Mouse (Mus musculus) gastrocnemius, postnatal 10 days (tissue): ENCODE results near the gene Eef1akmt4. TPM values are rescaled to one million over a fixed set of nuclear protein-coding genes. Genes with fewer than 3 reads are reported as not detected.
"Not testable (repeated sequence)": the region's sequence is repeated elsewhere in the genome, so short reads cannot be mapped to it uniquely, and the experiment has no call there.

Experiments
- DNase-seq: peaks from one replicate; pipeline ENCODE4 v3.0.0; 2021; ENCODE audit warnings: mixed read lengths
- microRNA-seq, 2 experiments: library from miRNA; unstranded; fragments of <30 nt; microRNA quantifications; one replicate each; pipeline ENCODE4 v1.2.0; 2021
- total RNA-seq, 2 experiments: library from RNA; stranded (reverse); gene quantifications; 2 replicates each; pipeline ENCODE4 v1.2.3; 2021

The Eef1akmt4 gene
- total RNA-seq, 2 experiments from 2014 or later = 4.8 to 5.7 TPM

GRCm38 (mm10) chr16:20623211-20623610 lies 11.8 kb downstream of the Eef1akmt4 start:
- DNase-seq = no peak

- no peak for DNase-seq
These were observed 17.5 kb downstream of the Eef1akmt4 start for GRCm38 (mm10) chr16:20628871-20629391.

DNA sequence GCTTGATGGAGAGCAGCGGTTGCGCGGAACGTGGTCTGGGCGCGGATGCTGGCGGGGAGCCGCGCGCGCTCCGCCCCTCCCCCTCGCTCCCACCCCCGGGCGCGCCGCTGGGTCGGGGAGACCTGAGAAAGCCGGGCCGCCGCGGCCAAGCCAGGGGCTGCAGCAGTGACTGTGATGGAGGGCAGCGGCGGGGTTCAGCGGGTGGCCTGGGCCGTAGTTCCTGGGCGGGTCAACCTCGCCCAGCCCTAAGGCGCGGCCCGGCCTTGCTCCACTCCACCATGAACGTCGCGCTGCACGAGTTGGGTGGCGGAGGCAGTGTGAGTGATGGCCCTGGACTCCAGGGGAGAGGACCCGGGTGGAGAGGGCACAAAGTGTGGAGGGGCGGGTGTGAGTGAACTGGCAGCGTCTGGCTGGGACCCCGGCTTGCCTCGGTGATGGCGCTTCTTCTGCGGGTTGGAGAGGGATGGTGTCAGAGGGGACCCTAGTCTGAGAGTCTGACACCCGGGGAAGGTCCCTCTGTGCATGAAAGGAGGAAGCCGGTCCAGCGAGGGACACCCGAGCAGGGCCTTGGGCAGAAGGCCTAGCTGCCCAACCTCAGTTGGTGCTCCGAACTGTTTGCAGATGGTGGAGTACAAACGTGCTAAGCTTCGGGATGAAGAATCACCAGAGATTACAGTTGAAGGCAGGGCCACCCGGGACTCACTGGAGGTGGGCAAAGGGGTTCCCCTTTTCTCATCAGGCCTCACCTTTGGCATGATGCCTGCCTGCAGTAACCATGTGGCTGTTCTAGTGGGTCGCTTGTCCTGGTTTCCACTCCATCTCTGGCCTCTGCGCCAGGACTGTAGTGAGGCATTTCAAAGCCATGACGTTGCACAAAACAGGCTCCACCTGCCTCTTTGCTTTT lies 18.6 kb downstream of the Eef1akmt4 start, which contains the start of gene Ece2:
Gene Ece2 (plus strand): TSS at position 98 of the 904 bp plus-strand sequence.
- DNase-seq = peak; percentile 25

DNA sequence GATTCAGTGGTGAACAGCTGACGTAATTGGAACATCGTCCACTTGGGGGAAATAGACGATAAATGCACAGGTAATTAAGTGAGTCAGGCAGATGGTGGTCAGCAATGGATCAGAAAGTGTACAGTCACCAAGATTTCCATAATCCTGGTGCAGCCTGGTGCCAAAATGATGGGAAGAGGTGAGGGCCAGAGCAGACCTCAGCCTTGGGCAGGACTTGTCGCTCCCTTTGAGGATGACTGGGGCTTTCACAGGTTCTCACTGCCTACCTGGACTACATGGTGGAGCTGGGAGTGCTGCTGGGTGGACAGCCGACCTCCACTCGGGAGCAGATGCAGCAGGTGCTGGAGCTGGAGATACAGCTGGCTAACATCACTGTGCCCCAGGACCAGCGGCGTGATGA lies 26.0 kb downstream of the Eef1akmt4 start:
- no peak for DNase-seq

- DNase-seq = no peak
These were observed 27.0 kb downstream of the Eef1akmt4 start for GRCm38 (mm10) chr16:20638367-20638766.

DNA sequence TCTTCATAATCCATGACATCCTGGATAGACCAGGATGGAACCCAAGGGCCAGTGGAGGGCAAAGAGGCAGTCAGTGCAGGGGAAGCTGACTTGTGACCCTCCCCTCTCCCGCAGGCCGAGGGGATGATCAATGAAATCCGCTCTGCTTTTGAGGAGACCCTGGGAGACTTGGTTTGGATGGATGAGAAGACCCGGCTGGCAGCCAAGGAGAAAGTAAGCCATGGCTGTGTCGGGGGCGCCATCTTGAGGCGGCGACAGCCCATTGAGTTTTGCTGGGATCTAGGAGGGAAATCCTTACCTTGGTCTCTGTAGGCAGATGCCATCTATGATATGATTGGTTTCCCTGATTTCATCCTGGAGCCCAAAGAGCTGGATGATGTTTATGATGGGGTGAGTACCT lies 30.8 kb downstream of the Eef1akmt4 start:
- DNase-seq = peak; percentile 77

DNA sequence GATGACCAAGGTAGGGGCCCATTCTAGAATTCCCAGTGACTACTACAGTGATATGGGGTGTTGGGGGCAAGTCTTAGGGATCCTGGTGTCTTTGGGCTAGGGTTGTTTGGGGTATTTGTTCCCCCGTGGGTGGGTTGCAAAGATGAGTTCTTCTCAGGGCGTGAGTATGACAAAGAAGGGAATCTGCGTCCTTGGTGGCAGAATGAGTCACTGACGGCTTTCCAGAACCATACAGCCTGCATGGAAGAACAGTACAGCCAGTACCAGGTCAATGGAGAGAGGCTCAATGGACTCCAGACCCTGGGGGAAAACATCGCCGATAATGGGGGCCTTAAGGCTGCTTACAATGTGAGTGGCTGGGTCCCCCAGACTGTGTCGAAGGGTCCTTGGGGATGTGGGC lies 32.5 kb downstream of the Eef1akmt4 start:
- DNase-seq = no peak

GRCm38 (mm10) chr16:20651076-20651946 lies 39.9 kb downstream of the Eef1akmt4 start, which contains the start of gene Psmd2:
Psmd2 (plus strand) TSS chr16:20651652.
- DNase-seq = peak; percentile 98

DNA sequence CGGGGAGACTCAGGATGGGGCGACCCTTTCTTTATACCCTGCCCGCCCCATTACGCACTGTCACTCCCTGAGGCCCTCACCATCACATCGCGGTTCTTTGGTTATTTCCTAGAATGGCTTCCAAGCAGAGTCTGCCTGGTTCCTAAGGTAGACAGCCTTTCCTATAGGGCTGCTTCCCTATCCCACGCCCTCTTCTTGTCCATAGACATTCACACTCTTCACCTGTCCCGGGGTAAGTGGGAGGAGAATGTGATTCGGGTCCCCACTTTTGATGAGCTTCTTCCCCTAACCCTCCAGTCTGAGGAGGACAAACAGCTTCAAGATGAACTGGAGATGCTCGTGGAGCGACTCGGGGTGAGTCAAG lies 40.5 kb downstream of the Eef1akmt4 start:
- no peak for DNase-seq

- DNase-seq = no peak
These were observed 41.9 kb downstream of the Eef1akmt4 start for GRCm38 (mm10) chr16:20653315-20653714.

DNA sequence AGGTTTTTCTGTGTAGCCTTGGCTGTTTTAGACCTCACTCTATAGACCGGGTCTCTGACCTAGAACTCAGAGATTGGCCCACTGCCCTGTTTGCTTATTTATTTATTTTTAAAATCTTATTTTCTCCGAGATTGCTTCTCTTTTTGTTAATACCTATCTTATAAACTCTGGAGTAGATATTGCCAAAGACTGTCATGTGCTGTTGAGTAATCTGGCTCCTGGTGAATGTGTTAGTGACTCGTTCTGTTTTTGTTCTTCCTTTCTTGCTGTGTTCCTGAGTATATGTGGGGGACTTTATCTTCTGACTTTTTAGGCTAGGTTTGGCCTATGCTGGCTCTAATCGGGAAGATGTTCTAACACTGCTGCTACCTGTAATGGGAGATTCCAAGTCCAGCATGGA lies 46.3 kb downstream of the Eef1akmt4 start:
- no peak for DNase-seq

GRCm38 (mm10) chr16:20668013-20668412 lies 56.6 kb downstream of the Eef1akmt4 start, which contains the start of gene Eif4g1:
Eif4g1 (plus strand) TSS chr16:20668313.
- DNase-seq = not testable (repeated sequence)

Small RNAs within 50 kb of the gene (microRNA-seq; reads per million reads assigned to microRNA genes)
- gene Mir1224 = 2.5 to 8.3 reads per million in 2 experiments

Other genes starting within 250 kb of the Eef1akmt4 start
- gene Abcc5, start 185.2 kb upstream of the Eef1akmt4 start, total RNA-seq = 10 to 100 TPM; 46.2 to 60.9 TPM
- 10 to 100 TPM; 45.1 to 46.1 TPM for gene Eif2b5, start 112.8 kb upstream of the Eef1akmt4 start, total RNA-seq
- gene Dvl3, start 94.6 kb upstream of the Eef1akmt4 start, total RNA-seq = 10 to 100 TPM; 36.3 to 44.4 TPM
- gene Ap2m1, start 76.1 kb upstream of the Eef1akmt4 start, total RNA-seq = 100 to 1,000 TPM; 170 to 199 TPM
- 10 to 100 TPM; 51.8 to 52.5 TPM for gene Abcf3, start 63.0 kb upstream of the Eef1akmt4 start, total RNA-seq
- gene Vwa5b2, start 22.1 kb upstream of the Eef1akmt4 start, total RNA-seq = under 1 TPM; 0.07 to 0.16 TPM
- gene Gm49333, start within 50 bp of the Eef1akmt4 start, total RNA-seq = under 1 TPM; 0.09 to 0.42 TPM
- 10 to 100 TPM; 10.6 to 11.5 TPM for gene Alg3, start 142 bp downstream of the Eef1akmt4 start, total RNA-seq
- gene Camk2n2, start 9.7 kb downstream of the Eef1akmt4 start, total RNA-seq = 1 to 10 TPM; 2.6 to 3.0 TPM
- gene Ece2, start 18.2 kb downstream of the Eef1akmt4 start, total RNA-seq = under 1 TPM in 1 of 2 experiments, not detected in 1; 0.63 TPM
- gene Psmd2, start 40.1 kb downstream of the Eef1akmt4 start, total RNA-seq = 100 to 1,000 TPM; 175 to 178 TPM
- 100 to 1,000 TPM; 324 to 334 TPM for gene Eif4g1, start 56.7 kb downstream of the Eef1akmt4 start, total RNA-seq
- gene Fam131a, start 81.6 kb downstream of the Eef1akmt4 start, total RNA-seq = 10 to 100 TPM; 28.0 to 29.8 TPM
- 10 to 100 TPM; 11.6 to 13.5 TPM for gene Polr2h, start 106.1 kb downstream of the Eef1akmt4 start, total RNA-seq
- 1 to 10 TPM; 2.3 to 3.2 TPM for gene Clcn2, start 106.2 kb downstream of the Eef1akmt4 start, total RNA-seq
- 1 to 10 TPM; 5.2 to 6.3 TPM for gene Chrd, start 121.5 kb downstream of the Eef1akmt4 start, total RNA-seq
- gene Thpo, start 122.9 kb downstream of the Eef1akmt4 start, total RNA-seq = 1 to 10 TPM in 1 of 2 experiments, under 1 TPM in 1; 0.63 to 1.3 TPM